ENCODE assay signal across 21 mouse cellular contexts in the genomic region with DNA sequence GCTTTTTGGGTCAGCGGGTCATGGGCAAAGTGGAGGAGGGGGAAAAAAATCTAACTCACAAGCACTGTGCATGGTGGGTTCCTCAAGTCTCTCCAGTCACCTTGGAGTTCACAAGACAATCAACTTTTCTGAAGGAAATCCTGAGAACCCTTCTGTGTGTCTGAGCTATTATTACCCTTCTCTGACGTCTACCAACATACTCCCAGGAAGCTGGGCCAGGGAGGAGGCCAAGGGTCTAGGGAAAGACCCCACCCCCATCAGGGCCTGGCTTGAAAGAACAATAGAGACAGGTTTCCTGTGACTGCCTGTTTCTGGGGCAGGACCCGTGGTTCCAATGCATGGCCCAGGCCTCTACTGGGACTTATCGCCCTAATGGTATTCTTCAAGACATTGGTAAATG. TPM values are rescaled to one million over a fixed set of nuclear protein-coding genes. Genes with fewer than 3 reads are reported as not detected.
DNase-seq lines count a peak whose midpoint lies in the region; ATAC-seq and TF ChIP-seq lines count a peak whose summit lies in the region.
"Had no signal": no experiment of that assay in that cellular context is flagged by ENCODE, and none has a peak within 500 bp of the region (broad histone marks: within the 10 kb centered on the region; RNA-seq: fewer than 3 reads in every experiment).

No protein-coding gene starts in this region.

- peak; percentile 21; the same call in 1 of the 2 replicates for TF ChIP-seq EP300 in liver, postnatal 0 days (IDR thresholded peaks at IDR 0.05; ENCODE audit: low read depth)

- peak; percentile 95 for DNase-seq in heart, adult 11 months
- DNase-seq in heart, adult 9 months (ENCODE audit: low spot score in 2 of 2): no peak
- DNase-seq in heart, adult 8-10 months (ENCODE audit: low spot score): no peak
- DNase-seq in liver, postnatal 0 days: no peak
- no peak for DNase-seq in embryonic facial prominence, embryonic 10.5 days (ENCODE audit: low spot score)
- DNase-seq in left cerebral cortex, postnatal 10 days (ENCODE audit: extremely low spot score in 1 of 2, low spot score in 2 of 2): no peak
- DNase-seq: adrenal gland, postnatal 25 days; cerebellum, adult 2 months; gastrocnemius, postnatal 25 days; kidney, adult 11 months; kidney, adult 9 months had no signal

- no peak overlapping the region for H3K9ac ChIP-seq in heart, embryonic 16.5 days (ENCODE audit: low read length)
- H3K9ac ChIP-seq in liver, postnatal 0 days (replicated peaks): no peak overlapping the region
- H3K9ac ChIP-seq in liver, embryonic 12.5 days: no peak overlapping the region
- H3K9ac ChIP-seq: embryonic facial prominence, embryonic 15.5 days; forebrain, embryonic 15.5 days had no signal

- H3K4me1 ChIP-seq in heart, embryonic 16.5 days (ENCODE audit: control insufficient read depth, insufficient read depth, low read length): peaks cover 37% of the 10 kb centered on the region
- H3K4me1 ChIP-seq in liver, postnatal 0 days (ENCODE audit: insufficient read depth): no peaks in the 10 kb centered on the region
- peaks cover 6% of the 10 kb centered on the region for H3K4me1 ChIP-seq in liver, embryonic 12.5 days
- H3K4me1 ChIP-seq in embryonic facial prominence, embryonic 10.5 days: peaks cover 14% of the 10 kb centered on the region

- intact Hi-C loops in left cerebral cortex, postnatal 10 days (cut with DNase I): no loop called here

- WGBS in heart, embryonic 16.5 days: 81% methylated on average over 4 of the region's 4 CpGs
- 68% methylated on average over 4 of the region's 4 CpGs for WGBS in liver, postnatal 0 days (ENCODE audit: insufficient replicate concordance)
- WGBS in liver, embryonic 12.5 days (ENCODE audit: insufficient replicate concordance): 59% methylated on average over 4 of the region's 4 CpGs
- whole genome bisulfite sequencing in embryonic facial prominence, embryonic 10.5 days: 64% methylated on average over 4 of the region's 4 CpGs

- H3K27ac ChIP-seq in heart, embryonic 16.5 days (ENCODE audit: low read length): peak overlapping the region; percentile 61
- no peak overlapping the region for H3K27ac ChIP-seq in liver, postnatal 0 days (ENCODE audit: low read depth)
- H3K27ac ChIP-seq in liver, embryonic 12.5 days: no peak overlapping the region
- 0 out of 2 replicates have a peak overlapping the region, but pooled peaks have one; percentile 35 for H3K27ac ChIP-seq in embryonic facial prominence, embryonic 10.5 days (replicated peaks)
- H3K27ac ChIP-seq: embryonic facial prominence, embryonic 15.5 days; forebrain, embryonic 15.5 days had no signal

- no peaks in the 10 kb centered on the region for H3K36me3 ChIP-seq in heart, embryonic 16.5 days (ENCODE audit: control insufficient read depth, insufficient read depth)
- H3K36me3 ChIP-seq in liver, postnatal 0 days (replicated peaks; ENCODE audit: insufficient read depth, low read length): no peaks in the 10 kb centered on the region
- H3K36me3 ChIP-seq in liver, embryonic 12.5 days: no peaks in the 10 kb centered on the region
- no peaks in the 10 kb centered on the region for H3K36me3 ChIP-seq in embryonic facial prominence, embryonic 10.5 days (replicated peaks)
- H3K36me3 ChIP-seq: embryonic facial prominence, embryonic 15.5 days; forebrain, embryonic 15.5 days had no signal

- no peak for TF ChIP-seq CTCF in liver, postnatal 0 days (IDR thresholded peaks at IDR 0.05; ENCODE audit: low read depth)

- no peak overlapping the region for H3K4me2 ChIP-seq in heart, embryonic 16.5 days (ENCODE audit: low read depth, low read length)
- no peak overlapping the region for H3K4me2 ChIP-seq in liver, postnatal 0 days (ENCODE audit: low read depth, low read length)
- H3K4me2 ChIP-seq in liver, embryonic 12.5 days: no peak overlapping the region
- H3K4me2 ChIP-seq: embryonic facial prominence, embryonic 15.5 days; forebrain, embryonic 15.5 days had no signal

- no peak for ATAC-seq in heart, embryonic 16.5 days (replicated peaks; ENCODE audit: extremely low read depth, insufficient read depth, low FRiP score)
- no peak for ATAC-seq in liver, postnatal 0 days
- no peak for ATAC-seq in liver, embryonic 12.5 days
- ATAC-seq: activated CD4-positive, CD25-positive, alpha-beta regulatory T cell, adult 4 months; forebrain, embryonic 15.5 days; hindbrain, embryonic 16.5 days; inflammation-experienced regulatory T-cells, adult 6 months; Patski had no signal

- no peaks in the 10 kb centered on the region for H3K9me3 ChIP-seq in heart, embryonic 16.5 days (replicated peaks; ENCODE audit: control insufficient read depth, low read length)
- H3K9me3 ChIP-seq in liver, postnatal 0 days (ENCODE audit: low read length): no peaks in the 10 kb centered on the region
- H3K9me3 ChIP-seq in liver, embryonic 12.5 days (replicated peaks): no peaks in the 10 kb centered on the region
- no peaks in the 10 kb centered on the region for H3K9me3 ChIP-seq in embryonic facial prominence, embryonic 10.5 days
- H3K9me3 ChIP-seq: embryonic facial prominence, embryonic 15.5 days; forebrain, embryonic 15.5 days had no signal

- no peaks in the 10 kb centered on the region for H3K27me3 ChIP-seq in heart, embryonic 16.5 days (ENCODE audit: control insufficient read depth, insufficient read depth, low read length)
- H3K27me3 ChIP-seq in liver, postnatal 0 days (ENCODE audit: insufficient read depth, low read length): no peaks in the 10 kb centered on the region
- H3K27me3 ChIP-seq in liver, embryonic 12.5 days (replicated peaks): 0 out of 2 replicates have a peak, but pooled peaks cover 3% of the 10 kb centered on the region
- H3K27me3 ChIP-seq in embryonic facial prominence, embryonic 10.5 days (replicated peaks; ENCODE audit: low read depth, poor library complexity, severe bottlenecking): no peaks in the 10 kb centered on the region
- H3K27me3 ChIP-seq: CH12.LX; embryonic facial prominence, embryonic 15.5 days; forebrain, embryonic 15.5 days; Patski had no signal

- H3K4me3 ChIP-seq in heart, embryonic 16.5 days (ENCODE audit: low read length): no peak overlapping the region
- no peak overlapping the region for H3K4me3 ChIP-seq in liver, postnatal 0 days (ENCODE audit: low read depth, low read length)
- no peak overlapping the region for H3K4me3 ChIP-seq in liver, embryonic 12.5 days
- H3K4me3 ChIP-seq in embryonic facial prominence, embryonic 10.5 days: no peak overlapping the region
- H3K4me3 ChIP-seq: embryonic facial prominence, embryonic 15.5 days; erythroblast, embryonic 14.5 days; forebrain, embryonic 15.5 days had no signal

RNA-seq across cellular contexts. Expression of a gene that starts 46.9 kb away (rescaled TPM):
- polyA plus RNA-seq in heart, embryonic 16.5 days (2015; fragmentation: Nextera tagmentation; extraction: Ambion mirVana): 23.2 and 24.5 TPM in 2 replicates
- total RNA-seq in heart, adult 8-10 months (2022): 10 to 100 TPM in 1 of 4 experiments, 1 to 10 TPM in 3; 8.0 to 12.4 (median 9.1) TPM
- 14.8 and 15.5 TPM in 2 replicates for polyA plus RNA-seq in liver, postnatal 0 days (2015; fragmentation: Nextera tagmentation; extraction: Ambion mirVana)
- polyA plus RNA-seq in liver, embryonic 12.5 days (2016; fragmentation: Nextera tagmentation; extraction: Ambion mirVana): 32.7 and 33.7 TPM in 2 replicates
- 43.9 and 46.9 TPM in 2 replicates for polyA plus RNA-seq in embryonic facial prominence, embryonic 10.5 days (2016; fragmentation: Nextera tagmentation; extraction: Ambion mirVana)
- 10 to 100 TPM; 31.2 to 32.0 TPM for total RNA-seq in left cerebral cortex, postnatal 10 days (2021)

RNA-seq across cellular contexts. Expression of a gene that starts 50.6 kb away (rescaled TPM):
- 11.7 and 15.3 TPM in 2 replicates for polyA plus RNA-seq in heart, embryonic 16.5 days (2015; fragmentation: Nextera tagmentation; extraction: Ambion mirVana)
- total RNA-seq in heart, adult 8-10 months (2022): 10 to 100 TPM; 12.4 to 17.7 (median 16.4) TPM
- 1.8 TPM in 2 replicates for polyA plus RNA-seq in liver, postnatal 0 days (2015; fragmentation: Nextera tagmentation; extraction: Ambion mirVana)
- polyA plus RNA-seq in liver, embryonic 12.5 days (2016; fragmentation: Nextera tagmentation; extraction: Ambion mirVana): 2.9 and 3.2 TPM in 2 replicates
- 5.1 and 6.8 TPM in 2 replicates for polyA plus RNA-seq in embryonic facial prominence, embryonic 10.5 days (2016; fragmentation: Nextera tagmentation; extraction: Ambion mirVana)
- total RNA-seq in left cerebral cortex, postnatal 10 days (2021): 100 to 1,000 TPM in 1 of 2 experiments, 10 to 100 TPM in 1; 99.5 to 107 TPM
- polyA plus RNA-seq: erythroblast, embryonic 14.5 days had no signal

Comparison
In these comparisons a context has a peak if more than half of its experiments do, and no peak if none do; other contexts are left out.
1. H3K27ac ChIP-seq: peak in heart, embryonic 16.5 days (single experiment) and embryonic facial prominence, embryonic 10.5 days (single experiment); none in liver, postnatal 0 days (single experiment) and liver, embryonic 12.5 days (single experiment).